Mouse (Mus musculus) gastrocnemius, postnatal 25 days (tissue): ENCODE measurements around the gene Zfp410. TPM values are rescaled to one million over a fixed set of nuclear protein-coding genes. Genes with fewer than 3 reads are reported as not detected.

Experiments
- DNase-seq: peaks from one replicate; pipeline ENCODE4 v3.0.0; 2022
- total RNA-seq, 2 experiments: library from RNA; stranded (reverse); gene quantifications; 1 replicate in 1 of 2; 2 replicates in 1 of 2; pipeline ENCODE4 v1.2.3; 2021

Gene Zfp410
- total RNA-seq, 2 experiments from 2014 or later = 15.9 to 17.8 TPM

DNA sequence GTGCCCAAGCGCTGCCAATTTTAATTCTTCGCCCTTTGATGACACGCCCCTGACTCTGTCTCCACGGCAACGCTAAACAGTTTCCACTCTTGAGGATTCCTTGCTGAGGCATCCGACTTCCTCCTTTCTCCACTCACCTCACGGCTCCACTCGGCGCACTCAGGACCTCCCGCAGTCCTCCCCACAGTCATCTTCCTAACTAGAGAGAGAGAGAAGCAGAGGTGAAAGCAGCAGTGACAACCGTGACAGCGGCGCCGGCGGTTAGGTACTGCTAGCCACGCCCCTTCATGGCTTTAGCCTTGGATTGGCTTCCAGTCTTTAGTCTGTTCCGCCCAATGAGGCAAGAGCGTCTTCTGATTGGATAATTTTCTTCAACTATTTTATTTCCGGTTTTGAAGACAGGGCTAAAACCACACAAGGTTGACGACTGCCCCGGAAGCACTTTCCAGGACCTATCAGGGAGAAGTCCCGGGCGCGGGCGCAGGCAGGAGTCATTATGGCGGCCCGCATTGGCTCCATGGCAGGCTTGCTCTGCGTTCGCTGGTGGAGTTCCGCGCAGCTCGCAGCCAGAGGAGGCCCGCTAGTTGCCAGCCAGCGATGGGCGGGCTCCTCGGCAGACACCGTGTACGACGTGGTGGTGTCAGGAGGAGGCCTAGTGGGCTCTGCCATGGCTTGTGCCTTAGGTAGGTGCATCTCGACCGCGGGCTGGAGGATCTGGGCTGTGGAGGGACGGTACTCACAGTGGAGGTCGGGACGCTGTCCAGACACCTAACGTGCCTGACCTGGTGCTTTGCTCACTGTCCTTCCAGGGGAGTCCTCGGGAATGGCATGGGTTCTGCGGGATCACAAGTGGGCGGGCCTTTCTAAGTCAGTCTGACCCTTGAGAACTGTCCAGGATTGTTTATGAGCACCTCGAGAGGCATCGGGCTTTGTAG is 45.2 kb downstream of the Zfp410 start, which contains the start of the genes Coq6 and Fam161b:
TSS of gene Coq6 (plus strand) at position 103 of the 935 bp plus-strand sequence.
TSS of gene Fam161b (minus strand) at position 279 of the 935 bp plus-strand sequence.
- DNase-seq = peak; percentile 93

DNA sequence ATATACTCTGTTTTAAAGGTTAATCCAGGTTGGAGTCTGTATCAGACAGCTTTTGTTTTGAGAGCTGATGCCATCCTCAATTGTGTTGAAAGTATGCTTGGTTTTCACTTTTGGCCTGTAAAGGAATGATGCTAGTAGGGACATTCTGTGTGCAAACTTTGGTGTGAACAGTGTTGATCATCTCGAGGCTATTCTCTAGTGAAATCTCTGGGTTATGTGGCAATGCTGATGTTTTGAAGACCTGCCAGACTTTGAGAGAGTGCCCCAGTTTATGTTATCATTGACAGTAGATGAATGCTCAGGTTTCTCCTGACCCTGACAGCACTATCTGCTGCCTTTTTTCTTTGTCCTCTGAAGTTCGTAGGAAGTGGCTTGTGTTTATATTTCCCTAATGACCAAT is 46.2 kb downstream of the Zfp410 start:
- DNase-seq = no peak

- no peak for DNase-seq
Observed at GRCm38 (mm10) chr12:84364291-84364690, 47.6 kb downstream of the Zfp410 start.

DNA sequence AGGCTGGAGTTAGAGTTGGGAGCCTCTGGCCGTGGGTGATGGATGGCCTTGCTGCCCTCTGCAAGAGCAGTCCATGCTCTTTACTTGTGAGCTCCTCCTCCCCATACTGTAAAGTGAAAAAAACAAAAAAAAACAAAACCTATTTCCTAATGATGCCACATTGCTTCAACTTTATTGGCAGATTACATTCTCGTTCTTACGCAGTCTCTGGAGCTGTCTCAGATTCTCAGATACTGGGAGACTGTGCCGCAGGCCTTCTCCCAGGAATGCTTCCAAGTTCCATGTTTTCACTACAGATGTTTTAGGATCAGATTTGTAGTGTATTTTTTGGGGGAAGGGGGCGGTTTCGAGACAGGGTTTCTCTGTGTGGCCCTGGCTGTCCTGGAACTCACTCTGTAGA is 48.5 kb downstream of the Zfp410 start:
- DNase-seq = no peak

- DNase-seq = no peak
Observed at GRCm38 (mm10) chr12:84366971-84367370, 50.3 kb downstream of the Zfp410 start.

GRCm38 (mm10) chr12:84371647-84372046 is 55.0 kb downstream of the Zfp410 start:
- DNase-seq = no peak

- no peak for DNase-seq
Observed at GRCm38 (mm10) chr12:84373831-84374481, 57.3 kb downstream of the Zfp410 start.

- DNase-seq = no peak
Observed at GRCm38 (mm10) chr12:84382369-84382768, 65.7 kb downstream of the Zfp410 start.

DNA sequence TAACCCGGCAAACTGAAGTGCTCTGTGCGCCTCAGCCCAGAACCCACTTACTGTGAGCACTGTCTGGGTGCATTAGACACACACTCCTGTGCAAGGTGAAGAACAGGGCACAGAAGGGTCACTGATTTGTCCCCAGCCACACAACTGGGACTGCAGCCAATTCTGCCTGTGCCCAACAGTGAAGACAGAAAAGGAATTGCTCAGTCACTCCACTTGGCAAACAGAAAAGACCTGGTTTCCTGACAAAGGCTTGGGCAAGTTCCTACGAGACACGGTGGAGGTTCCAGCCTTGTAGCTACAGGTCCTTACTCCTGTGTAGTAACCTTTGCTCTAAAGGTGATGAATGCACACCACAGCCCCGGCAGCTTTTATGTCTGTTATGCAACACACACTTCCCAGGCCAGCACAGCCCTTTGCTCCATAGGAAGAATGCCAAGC is 68.0 kb downstream of the Zfp410 start:
- no peak for DNase-seq

- DNase-seq = no peak
Observed at GRCm38 (mm10) chr12:84385408-84385807, 68.8 kb downstream of the Zfp410 start.

DNA sequence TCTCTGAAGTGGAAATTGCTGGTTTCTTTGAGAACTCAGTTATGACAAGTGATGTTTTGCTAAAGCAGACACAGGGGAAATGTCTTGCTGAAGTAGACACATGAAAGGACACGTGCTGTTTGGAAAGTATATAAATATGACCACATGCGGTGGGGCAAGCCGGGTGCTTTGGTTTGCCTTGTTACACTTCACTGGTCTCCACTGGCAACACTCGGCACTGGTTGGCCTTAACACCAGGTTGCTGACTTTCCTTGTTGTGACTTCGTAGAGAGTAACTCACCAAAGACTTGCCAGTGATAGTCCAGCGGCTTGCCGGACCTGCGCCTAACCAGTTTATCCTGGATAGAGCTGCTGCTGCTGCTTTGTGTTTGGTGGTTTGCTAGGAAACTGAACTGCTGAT is 71.4 kb downstream of the Zfp410 start:
- no peak for DNase-seq

DNA sequence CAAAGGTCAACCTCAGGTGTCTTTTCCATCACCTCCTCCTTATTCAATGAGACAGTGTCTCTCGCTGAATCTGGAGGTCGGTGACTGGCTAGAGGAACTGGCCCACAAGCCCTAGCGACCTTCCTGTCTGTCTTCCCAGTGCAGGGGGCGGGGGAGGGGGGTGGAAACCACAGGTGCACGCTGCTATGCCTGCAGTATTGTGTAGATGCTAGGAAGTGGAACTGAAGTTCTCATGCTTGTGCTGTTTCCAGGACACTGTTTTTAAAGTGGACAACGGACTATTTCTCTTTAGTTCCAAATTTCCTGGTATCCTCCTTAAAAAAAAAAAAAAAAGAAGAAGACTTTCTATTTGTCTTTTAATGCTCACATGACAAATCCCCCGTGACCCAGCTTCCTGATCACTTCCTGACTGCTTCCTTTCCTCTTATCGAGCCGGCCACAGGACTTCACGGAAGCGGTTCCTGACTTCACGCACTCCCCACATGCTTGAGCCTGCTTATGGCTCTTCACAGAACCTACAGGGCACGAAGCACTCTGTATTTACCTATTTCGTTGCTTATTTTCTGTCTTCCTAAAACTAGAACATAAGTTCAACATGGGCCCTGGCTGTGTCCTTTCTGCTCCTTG is 72.2 kb downstream of the Zfp410 start:
- no peak for DNase-seq

DNA sequence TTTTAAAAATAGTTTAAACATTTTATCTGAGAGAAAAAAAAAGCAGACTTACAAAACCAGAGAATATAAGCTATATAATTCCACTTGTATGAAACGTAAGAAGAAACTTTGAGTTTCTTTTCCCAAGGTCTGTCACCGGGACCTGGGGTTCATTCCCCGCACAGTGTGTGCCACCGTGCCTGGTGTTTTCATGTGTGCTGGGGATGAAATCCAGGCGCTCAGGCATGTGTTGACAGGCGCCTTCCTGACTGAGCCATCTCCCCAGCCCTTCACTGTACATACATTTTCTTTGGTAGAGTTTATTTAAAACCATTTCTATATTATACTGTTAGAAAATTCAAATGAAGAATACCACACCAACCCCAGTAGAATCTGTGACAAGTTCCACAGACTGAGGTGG is 73.7 kb downstream of the Zfp410 start:
- no peak for DNase-seq

GRCm38 (mm10) chr12:84392681-84393080 is 76.0 kb downstream of the Zfp410 start:
- no peak for DNase-seq

Other genes with a start within 250 kb of the Zfp410 start
- gene Acot5, start 247.5 kb upstream of the Zfp410 start, total RNA-seq = not detected
- gene Acot6, start 216.2 kb upstream of the Zfp410 start, total RNA-seq = 1 to 10 TPM; 1.5 to 1.6 TPM
- gene Dnal1, start 202.5 kb upstream of the Zfp410 start, total RNA-seq = 1 to 10 TPM; 6.9 to 7.2 TPM
- gene Pnma1, start 168.4 kb upstream of the Zfp410 start, total RNA-seq = under 1 TPM; 0.10 to 0.24 TPM
- gene Elmsan1, start 98.0 kb upstream of the Zfp410 start, total RNA-seq = 1 to 10 TPM; 8.0 to 9.9 TPM
- 10 to 100 TPM; 78.4 to 80.6 TPM for gene Ptgr2, start 31.6 kb upstream of the Zfp410 start, total RNA-seq
- 10 to 100 TPM; 25.5 to 28.8 TPM for gene Coq6, start 44.8 kb downstream of the Zfp410 start, total RNA-seq
- under 1 TPM; 0.64 to 0.83 TPM for gene Fam161b, start 45.0 kb downstream of the Zfp410 start, total RNA-seq
- gene Entpd5, start 92.2 kb downstream of the Zfp410 start, total RNA-seq = 10 to 100 TPM; 11.3 to 16.7 TPM
- 1 to 10 TPM; 1.2 to 1.7 TPM for gene Bbof1, start 92.2 kb downstream of the Zfp410 start, total RNA-seq
- 1 to 10 TPM; 6.1 to 6.4 TPM for gene Rnf113a2, start 100.3 kb downstream of the Zfp410 start, total RNA-seq
- gene Aldh6a1, start 134.2 kb downstream of the Zfp410 start, total RNA-seq = 10 to 100 TPM; 78.8 to 88.1 TPM
- 1 to 10 TPM; 7.4 to 8.5 TPM for gene Lin52, start 134.6 kb downstream of the Zfp410 start, total RNA-seq